35 mouse cellular contexts compared by ENCODE assay signal in genomic region chr7:23784526-23784925, GRCm38 (mm10). TPM values are rescaled to one million over a fixed set of nuclear protein-coding genes. Genes with fewer than 3 reads are reported as not detected.
"Had no signal": no experiment of that assay in that cellular context is flagged by ENCODE, and none has a peak within 500 bp of the region (broad histone marks: within the 10 kb centered on the region; RNA-seq: fewer than 3 reads in every experiment).

No protein-coding gene starts in this region.

- DNase-seq: gastrocnemius, postnatal 10 days; gastrocnemius, postnatal 25 days; heart, adult 18-20 months; heart, postnatal 10 days; kidney, adult 11 months; kidney, adult 2 months; kidney, adult 9 months; kidney, postnatal 14 days; kidney, postnatal 4 days; layer of hippocampus, postnatal 36 days; left cerebral cortex, postnatal 4 days had no signal

- H3K36me3 ChIP-seq: heart, embryonic 10.5 days; heart, embryonic 12.5 days; hindbrain, embryonic 13.5 days; hindbrain, embryonic 15.5 days; kidney, embryonic 15.5 days; limb, embryonic 13.5 days; limb, embryonic 15.5 days; liver, embryonic 12.5 days had no signal

- H3K9ac ChIP-seq: heart, embryonic 12.5 days; hindbrain, embryonic 13.5 days; hindbrain, embryonic 15.5 days; kidney, embryonic 15.5 days; limb, embryonic 13.5 days; limb, embryonic 15.5 days; liver, embryonic 12.5 days; liver, embryonic 14.5 days had no signal

- H3K4me1 ChIP-seq: heart, embryonic 10.5 days; heart, embryonic 12.5 days; hindbrain, embryonic 13.5 days; hindbrain, embryonic 15.5 days; kidney, embryonic 15.5 days; limb, embryonic 13.5 days; limb, embryonic 15.5 days; liver, embryonic 12.5 days had no signal

- H3K4me3 ChIP-seq: heart, embryonic 10.5 days; heart, embryonic 12.5 days; hindbrain, embryonic 13.5 days; hindbrain, embryonic 15.5 days; kidney, embryonic 15.5 days; layer of hippocampus, adult 2 months; limb, embryonic 13.5 days; limb, embryonic 15.5 days; liver, embryonic 12.5 days had no signal

- H3K27ac ChIP-seq: heart, embryonic 10.5 days; hindbrain, embryonic 13.5 days; hindbrain, embryonic 15.5 days; hindbrain, postnatal 0 days; kidney, embryonic 15.5 days; kidney, postnatal 0 days; layer of hippocampus, adult 2 months; limb, embryonic 13.5 days; limb, embryonic 15.5 days; liver, embryonic 12.5 days; liver, embryonic 14.5 days had no signal

RNA-seq across cellular contexts. Expression of gene Vmn1r175, which starts 25.9 kb away (rescaled TPM):
- total RNA-seq: gastrocnemius, adult 18-20 months; gastrocnemius, postnatal 10 days; gastrocnemius, postnatal 25 days; gastrocnemius, postnatal 4 days; granulocyte monocyte progenitor cell, adult 5-6 weeks; heart, adult 18-20 months; heart, adult 8-10 months; heart, postnatal 10 days; heart, postnatal 25 days; hematopoietic stem cell, adult 5-6 weeks; hindbrain, postnatal 0 days; layer of hippocampus, adult 2 months; layer of hippocampus, postnatal 14 days; layer of hippocampus, postnatal 36 days; left cerebral cortex, adult 18-20 months; left cerebral cortex, adult 8-10 months; left cerebral cortex, postnatal 10 days; left cerebral cortex, postnatal 25 days; left cerebral cortex, postnatal 4 days; liver, adult 2 months had no signal

RNA-seq across cellular contexts. Expression of gene Vmn1r174, which starts 32.5 kb away (rescaled TPM):
- total RNA-seq: gastrocnemius, adult 18-20 months; gastrocnemius, postnatal 10 days; gastrocnemius, postnatal 25 days; gastrocnemius, postnatal 4 days; granulocyte monocyte progenitor cell, adult 5-6 weeks; heart, adult 18-20 months; heart, adult 8-10 months; heart, postnatal 10 days; heart, postnatal 25 days; hematopoietic stem cell, adult 5-6 weeks; hindbrain, postnatal 0 days; layer of hippocampus, adult 2 months; layer of hippocampus, postnatal 14 days; layer of hippocampus, postnatal 36 days; left cerebral cortex, adult 18-20 months; left cerebral cortex, adult 8-10 months; left cerebral cortex, postnatal 10 days; left cerebral cortex, postnatal 25 days; left cerebral cortex, postnatal 4 days; liver, adult 2 months had no signal

RNA-seq across cellular contexts. Expression of gene Vmn1r176, which starts 52.6 kb away (rescaled TPM):
- total RNA-seq: gastrocnemius, adult 18-20 months; gastrocnemius, postnatal 10 days; gastrocnemius, postnatal 25 days; gastrocnemius, postnatal 4 days; granulocyte monocyte progenitor cell, adult 5-6 weeks; heart, adult 18-20 months; heart, adult 8-10 months; heart, postnatal 10 days; heart, postnatal 25 days; hematopoietic stem cell, adult 5-6 weeks; hindbrain, postnatal 0 days; layer of hippocampus, adult 2 months; layer of hippocampus, postnatal 14 days; layer of hippocampus, postnatal 36 days; left cerebral cortex, adult 18-20 months; left cerebral cortex, adult 8-10 months; left cerebral cortex, postnatal 10 days; left cerebral cortex, postnatal 25 days; left cerebral cortex, postnatal 4 days; liver, adult 2 months had no signal
